Mouse (Mus musculus) c-Kit-positive CD71-positive TER-119-negative erythroid progenitor cells, embryonic 14.5 days (primary cell): ENCODE measurements around the gene Tmtc1.

ENCODE experiments used
- DNase-seq: peaks from one replicate; pipeline ENCODE4 v3.0.0-alpha.2; 2013; ENCODE audit warnings: low read depth

Tmtc1 gene

DNA sequence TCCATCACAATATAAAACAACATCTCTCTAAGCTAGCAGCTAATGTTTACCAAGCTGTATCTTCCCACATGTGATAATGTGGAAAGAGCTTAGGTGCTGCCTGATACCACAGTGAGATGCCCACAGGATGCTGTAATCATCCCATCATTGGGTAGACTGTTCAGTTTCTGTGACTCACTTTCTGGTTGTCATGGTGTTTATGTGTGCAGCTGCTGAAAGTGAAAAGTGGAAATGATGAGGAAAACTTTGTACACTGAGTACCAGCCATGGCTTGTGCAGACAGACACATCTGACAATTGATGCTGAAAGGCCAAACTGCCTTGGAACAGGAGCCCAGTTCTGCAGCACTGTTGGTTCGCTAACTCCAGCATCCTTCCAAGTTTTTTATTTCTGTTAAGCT lies 204.9 kb downstream of the Tmtc1 start:
- DNase-seq: no peak

DNA sequence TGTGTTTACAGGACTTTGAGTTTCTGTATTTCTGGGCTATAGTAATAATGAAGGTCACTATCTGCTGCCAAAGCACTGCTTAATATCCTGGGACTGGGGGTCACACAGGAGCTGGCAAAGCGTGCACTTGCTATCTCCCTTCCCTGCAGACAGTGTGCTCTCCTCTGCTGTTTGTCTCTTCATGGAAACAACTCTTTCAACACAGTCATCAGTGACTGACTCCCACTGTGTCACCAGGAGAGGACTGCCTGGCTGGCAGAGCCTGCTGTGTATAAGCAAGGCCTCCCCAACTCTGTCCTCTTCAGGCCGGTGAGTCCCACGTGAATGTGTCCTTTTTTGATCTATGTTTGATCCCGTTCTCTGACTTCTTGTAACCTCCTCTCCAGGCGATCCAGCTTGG lies 206.7 kb downstream of the Tmtc1 start:
- no peak for DNase-seq

DNA sequence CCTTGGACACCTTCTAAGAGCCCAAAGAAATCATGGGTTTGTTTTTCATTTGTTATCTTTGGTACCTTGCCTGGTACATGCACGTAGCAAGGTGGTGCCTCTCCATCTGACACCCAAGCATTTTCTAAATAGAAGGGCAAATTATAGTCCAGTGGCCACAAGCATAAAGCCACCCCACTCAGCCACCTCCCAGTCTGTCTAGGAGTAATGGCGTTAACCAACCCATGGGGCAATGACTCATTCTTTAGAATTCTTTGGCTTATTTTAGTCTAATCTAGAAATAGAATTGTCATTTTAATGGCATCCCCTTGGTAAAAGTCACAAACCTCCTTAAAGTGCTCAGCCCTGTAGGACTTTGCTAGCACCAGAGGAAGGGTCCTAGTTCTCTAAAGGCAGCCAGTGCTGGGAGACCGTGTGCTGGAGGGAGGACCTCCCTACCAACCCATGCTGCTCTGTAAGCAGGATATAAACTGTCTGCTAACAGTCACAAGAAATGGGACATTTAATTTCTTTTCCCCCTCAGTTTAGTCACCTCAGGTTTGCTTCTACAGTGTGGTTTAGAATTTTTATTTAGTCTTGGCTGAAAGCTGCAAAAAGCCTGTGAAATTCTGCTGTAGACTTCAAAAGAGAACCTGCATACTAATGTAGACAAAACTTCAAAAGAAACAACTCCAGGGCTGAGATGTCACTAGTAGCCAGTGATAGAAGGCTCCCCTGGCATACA lies 209.9 kb downstream of the Tmtc1 start:
- no peak for DNase-seq

DNA sequence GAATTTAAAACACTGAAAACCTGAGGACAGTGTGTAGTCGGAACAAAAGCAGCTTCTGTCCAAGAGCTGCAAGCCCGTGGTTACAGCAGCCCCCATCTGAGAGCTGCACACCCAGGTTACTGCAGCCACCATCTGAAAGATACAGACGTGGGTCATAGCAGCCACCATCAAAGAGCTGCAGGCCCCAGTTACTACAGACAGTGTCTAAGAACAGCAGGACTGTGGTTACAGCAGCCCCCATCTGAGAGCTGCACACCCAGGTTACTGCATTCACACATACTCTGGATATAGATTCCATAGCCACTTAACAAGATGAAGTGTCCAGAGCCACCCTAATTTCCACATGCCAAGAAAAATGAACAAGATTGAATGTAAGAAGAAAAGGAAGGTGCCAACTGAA lies 216.6 kb downstream of the Tmtc1 start:
- DNase-seq: no peak

DNA sequence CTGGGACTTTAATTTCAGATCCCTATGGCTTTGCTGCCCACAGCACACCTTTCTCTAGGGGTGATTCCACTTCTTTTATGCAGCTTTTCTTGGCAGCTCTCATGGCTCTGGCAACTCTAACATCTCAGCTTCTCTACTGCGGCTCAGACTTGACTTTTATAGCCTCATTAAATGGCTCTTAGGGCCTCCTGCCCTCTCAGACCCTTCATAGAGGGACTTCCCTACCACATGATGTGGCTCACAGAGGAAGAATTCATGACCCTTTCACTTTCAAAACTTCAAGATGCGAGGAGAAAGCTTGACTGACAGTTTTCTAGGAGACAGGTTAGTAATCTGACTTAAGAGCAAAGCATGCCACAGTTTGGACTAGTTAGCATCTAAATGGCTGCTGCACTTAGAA lies 221.5 kb downstream of the Tmtc1 start:
- DNase-seq: no peak

DNA sequence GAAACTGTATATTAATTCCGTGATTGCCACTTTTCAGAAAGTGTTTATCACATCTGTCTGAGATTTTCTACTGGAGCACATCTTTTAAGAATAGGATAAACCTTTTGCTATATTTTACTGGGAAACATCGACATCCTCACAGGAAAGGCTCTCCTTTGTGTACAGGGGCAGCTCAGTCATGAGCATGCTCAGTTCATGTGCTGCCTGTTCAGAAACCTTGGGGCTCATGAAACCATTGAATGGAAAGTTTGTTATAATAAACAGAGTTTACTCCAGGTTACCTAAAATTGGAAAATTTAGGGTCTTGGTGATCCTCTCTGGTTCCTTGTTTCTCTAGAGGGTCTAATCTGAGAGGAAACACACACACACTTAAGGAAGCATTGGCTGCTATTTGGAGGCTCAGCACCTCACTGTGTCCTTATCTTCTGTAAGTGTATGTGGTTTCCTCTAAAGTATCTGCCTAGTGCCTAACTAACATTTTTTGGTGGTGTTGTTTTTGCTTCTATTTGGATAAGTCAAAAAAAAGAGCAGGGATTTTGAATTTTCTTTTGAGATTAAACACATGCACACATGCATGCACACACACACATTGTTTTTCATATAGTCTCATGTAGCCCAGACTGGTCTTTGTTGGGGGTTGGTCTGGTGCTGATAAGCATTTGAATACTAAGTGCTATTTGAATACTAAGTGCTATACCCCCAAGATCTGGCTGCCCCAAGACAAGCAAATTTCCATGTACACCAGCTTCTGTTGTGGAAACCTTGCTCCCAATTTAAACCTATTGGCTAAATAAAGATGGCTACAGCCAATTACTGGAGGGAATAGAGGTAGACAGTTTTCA lies 225.7 kb downstream of the Tmtc1 start:
- no peak for DNase-seq

DNA sequence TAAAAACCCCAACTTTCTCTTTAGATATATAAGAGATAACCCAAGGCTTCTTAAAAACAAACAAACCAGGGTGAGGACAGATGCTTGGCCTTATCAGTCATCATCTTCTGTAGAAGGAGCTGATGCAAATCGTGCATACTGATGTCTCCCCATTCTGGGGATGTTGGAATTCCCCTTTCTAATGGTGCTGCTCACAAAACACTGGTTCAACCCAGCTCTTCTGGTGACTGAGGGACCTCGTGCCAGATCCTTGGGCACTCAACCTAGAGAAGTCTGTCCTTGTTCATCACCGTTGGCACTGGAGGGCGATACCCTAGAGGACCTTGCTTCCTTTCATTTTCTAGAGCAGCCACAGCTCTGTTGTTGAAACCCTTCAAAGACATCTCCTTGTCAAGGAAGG lies 227.4 kb downstream of the Tmtc1 start:
- no peak for DNase-seq

DNA sequence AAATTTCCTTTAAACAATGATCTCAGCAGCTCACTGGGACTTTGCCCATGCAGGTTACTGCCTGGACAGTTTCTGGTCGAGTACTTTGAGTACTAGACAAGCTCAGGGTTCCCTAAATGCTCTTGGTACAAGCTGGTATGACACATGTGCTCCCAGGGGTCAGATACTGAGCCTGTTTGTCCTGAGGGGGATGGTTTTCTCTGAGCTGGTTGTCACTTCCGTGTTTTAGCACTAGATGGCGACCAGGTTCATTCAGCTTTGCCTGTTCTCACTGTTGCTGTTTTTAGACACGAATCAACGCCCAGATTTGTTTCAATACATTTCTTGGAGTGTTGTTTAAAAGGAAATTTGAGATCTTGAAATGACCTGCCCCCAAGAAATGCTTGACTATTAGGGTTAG lies 229.4 kb downstream of the Tmtc1 start:
- no peak for DNase-seq

DNA sequence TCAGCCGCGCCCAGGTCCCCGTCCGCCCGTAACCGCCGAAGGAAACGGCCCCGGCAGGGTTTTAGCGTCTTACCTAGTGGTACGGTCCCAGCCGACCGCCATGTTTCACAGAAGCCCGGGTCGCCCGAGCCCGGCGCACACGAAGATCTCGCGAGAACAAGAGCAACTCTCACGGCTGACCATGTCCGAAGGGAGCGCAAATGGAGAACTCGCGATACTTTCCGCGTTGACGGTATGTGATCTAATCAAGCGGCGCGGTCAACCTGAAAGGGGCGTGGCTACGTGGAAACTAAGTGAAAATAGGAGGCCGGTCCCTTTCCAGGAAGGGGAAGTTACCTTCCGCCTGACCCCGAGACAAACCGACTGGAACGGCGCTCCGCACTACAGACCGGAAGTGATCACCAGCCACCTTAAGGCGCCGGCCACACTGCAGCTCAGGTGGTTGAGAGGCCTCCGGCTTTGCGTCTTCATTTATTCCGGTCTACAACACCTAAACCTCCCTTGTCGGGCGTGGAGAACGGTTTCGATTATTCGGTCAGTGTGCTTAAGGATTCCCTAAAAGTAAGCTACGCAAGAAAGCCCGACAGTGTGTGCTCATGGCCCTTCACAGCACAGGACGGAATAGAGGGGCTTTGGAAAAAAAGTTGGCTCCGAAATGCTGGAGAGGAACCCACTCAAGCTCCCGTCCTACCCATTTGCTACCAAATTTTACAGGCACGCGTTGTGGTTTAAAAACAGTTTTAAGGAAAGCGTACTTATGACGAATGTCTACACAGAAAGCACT lies 232.1 kb downstream of the Tmtc1 start, which contains the start of gene Ergic2:
TSS of gene Ergic2 (minus strand) at position 478 of the 784 bp plus-strand sequence.
- DNase-seq: peak; percentile 100

DNA sequence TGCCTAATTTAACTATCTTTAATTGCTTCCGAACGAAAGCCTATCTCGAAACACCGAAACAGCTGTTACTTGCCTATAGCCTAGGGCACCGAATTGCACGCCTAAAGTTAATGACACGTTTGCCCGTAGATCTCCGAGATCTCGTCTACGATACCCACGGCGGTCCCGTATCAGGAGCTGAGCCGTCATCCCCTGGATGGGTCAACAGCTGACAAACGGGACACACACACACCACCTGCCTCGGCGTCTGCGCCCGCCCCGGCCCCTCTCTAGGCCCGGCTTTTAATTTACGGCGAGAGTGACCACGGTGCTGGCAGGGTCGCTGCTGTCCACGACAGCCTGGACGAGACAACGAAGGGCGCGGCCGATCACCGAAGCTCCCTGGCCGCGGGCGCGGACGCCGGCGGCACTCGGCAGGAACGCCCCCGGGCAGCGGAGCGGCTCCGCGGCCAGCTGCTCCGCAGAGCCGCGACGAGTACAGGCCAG lies 232.8 kb downstream of the Tmtc1 start:
- no peak for DNase-seq

DNA sequence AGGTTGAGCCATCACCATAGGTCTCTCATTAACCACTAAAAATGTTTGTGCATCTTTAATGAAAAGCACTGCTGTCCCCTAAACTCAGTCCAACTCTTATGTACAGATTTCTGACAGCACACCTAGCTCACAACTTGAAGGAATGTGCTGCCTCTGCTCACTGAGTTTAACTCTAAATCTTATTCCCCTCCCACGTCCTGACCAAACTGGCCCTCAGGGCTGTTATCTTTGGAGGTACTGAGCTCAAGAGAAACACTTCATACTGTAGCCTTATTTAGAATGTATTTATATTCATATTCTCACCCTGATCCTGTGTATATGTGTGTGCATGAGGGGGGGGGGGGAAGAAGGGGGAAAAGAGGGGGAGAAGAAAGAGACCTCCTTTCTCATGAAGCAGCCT lies 236.7 kb downstream of the Tmtc1 start:
- no peak for DNase-seq

DNA sequence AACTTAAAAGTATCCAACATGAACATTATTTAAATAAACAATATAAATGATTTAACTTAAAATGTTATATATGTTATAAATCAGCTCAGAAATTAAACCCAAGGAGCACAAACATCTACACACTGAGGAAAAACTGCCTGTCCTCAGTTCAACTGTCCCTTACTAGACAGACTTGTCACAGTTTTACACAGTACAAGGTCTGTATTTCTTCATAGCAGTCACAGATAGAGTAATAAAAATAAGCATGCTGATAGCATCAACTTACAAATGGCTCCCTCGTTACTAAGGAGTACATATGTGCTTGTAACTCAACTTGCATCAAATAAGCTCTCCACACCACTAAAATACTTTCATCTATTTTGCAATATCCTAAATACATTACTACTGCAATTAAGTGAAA lies 239.1 kb downstream of the Tmtc1 start:
- DNase-seq: no peak

DNA sequence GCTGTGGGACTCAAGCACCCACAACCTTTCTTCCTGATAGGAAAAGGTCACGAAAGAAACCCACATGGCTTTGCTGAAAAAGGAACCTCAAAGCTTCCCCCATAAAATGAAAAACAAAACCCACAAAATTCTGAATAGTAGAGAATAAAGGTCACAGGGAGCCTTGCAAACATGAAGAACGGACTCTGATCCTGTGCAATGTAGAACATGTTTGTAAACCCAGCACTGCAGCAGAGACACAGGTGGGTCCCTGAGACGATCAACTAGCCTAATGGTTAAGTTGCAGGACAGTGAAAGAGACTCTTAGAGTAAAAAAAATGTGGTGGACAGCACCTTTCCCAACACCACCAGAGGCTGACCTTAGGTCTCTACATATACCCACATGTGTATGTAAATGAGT lies 244.5 kb downstream of the Tmtc1 start:
- no peak for DNase-seq

DNA sequence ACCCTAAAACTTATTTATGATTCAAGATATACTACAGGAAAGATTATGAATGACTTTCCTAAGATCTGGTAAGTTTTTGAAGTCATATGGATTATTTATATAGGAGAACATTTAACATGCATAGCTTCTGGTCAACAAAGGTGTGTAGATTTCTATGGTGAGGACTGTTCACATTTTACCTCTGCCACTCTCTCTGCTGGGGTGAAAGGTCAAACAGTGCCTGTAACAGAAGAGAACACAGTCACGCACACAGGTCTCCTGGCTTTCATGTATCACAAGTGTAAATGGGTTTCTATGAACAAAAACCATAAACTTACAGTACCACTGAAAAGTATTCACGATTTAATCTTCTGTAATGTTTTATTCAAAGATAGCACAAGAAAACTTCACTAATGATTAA lies 245.0 kb downstream of the Tmtc1 start:
- DNase-seq: no peak

DNA sequence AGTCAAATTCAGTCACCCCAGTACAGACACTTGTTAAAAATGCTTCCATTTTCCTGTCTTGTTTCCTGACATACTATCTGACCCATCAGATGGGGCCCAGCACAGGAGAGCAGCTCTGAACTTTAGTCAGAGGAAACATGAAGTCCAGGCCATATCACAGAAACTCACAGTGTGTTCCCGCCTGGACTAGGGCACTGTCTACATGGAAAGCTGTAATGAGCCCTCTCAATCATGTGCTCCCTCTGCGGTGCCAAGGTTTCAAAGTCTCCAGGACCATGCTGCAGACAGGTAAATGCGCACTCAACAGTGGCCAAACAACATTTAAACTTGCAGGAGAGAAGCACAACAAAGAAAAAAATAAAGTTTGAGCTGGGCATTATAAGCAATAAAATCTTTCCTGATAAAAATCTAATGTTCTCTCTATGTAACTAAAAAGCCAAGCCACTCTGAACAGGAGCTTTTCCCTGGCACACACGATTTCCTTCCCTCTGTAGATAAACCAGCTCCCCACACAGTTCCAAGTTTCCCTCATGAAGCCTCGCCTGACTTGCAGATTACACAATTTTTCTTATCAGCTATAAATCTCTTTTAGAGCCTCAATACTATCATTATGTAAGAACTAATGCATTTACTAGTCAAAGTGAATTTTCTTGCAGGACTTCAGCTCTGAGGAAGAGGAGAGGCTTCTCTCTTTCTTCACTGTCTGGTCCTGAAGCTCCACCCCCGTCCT lies 250.1 kb downstream of the Tmtc1 start:
- DNase-seq: no peak

DNA sequence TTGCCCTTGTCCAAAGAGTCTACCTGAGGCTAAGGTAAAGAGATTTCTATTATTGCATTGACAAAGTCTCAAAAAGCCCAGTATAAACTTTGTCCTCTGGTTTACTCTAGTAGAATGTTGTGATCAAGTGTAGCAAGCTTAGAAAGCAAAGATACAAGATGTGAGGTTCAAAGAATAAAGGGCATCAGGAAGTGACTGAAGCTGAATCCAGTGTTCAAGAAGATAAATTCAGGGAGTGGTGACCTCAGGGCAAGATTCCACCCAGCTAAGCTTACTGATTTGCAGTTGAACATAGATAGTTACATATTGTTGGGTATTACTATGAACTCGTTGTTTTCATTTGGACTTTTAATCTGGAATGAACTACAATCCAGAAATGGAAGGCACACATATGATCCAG lies 258.5 kb downstream of the Tmtc1 start:
- DNase-seq: no peak
